8 mouse cellular contexts compared by ENCODE assay signal in genomic region chr6:67267408-67268244, GRCm38 (mm10). TPM values are rescaled to one million over a fixed set of nuclear protein-coding genes. Genes with fewer than 3 reads are reported as not detected.
DNase-seq lines count a peak whose midpoint lies in the region; ATAC-seq and TF ChIP-seq lines count a peak whose summit lies in the region.

No protein-coding gene starts in this region.

- peak overlapping the region; percentile 100 for H3K9ac ChIP-seq in intestine, embryonic 16.5 days (ENCODE audit: low read depth, low read length)
- H3K9ac ChIP-seq in limb, embryonic 14.5 days (ENCODE audit: low read depth, low read length, severe bottlenecking): peak overlapping the region; percentile 99
- H3K9ac ChIP-seq in midbrain, embryonic 15.5 days: peak overlapping the region; percentile 94

- DNase-seq in urinary bladder, postnatal 25 days (ENCODE audit: low spot score): peak; percentile 30
- no peak for DNase-seq in urinary bladder, adult 2 months (ENCODE audit: low spot score)
- DNase-seq in embryo, embryonic 10.5 days (ENCODE audit: low spot score): peak; percentile 68
- DNase-seq in gastrocnemius, postnatal 4 days (ENCODE audit: low spot score in 2 of 2): peak; percentile 24 to 47
- DNase-seq in limb, embryonic 14.5 days (ENCODE audit: low spot score): peak; percentile 18
- DNase-seq in spleen, postnatal 36 days (ENCODE audit: low spot score in 2 of 2): peak; percentile 31 to 43

- no peak for TF ChIP-seq POLR2A in limb, embryonic 14.5 days (IDR thresholded peaks at IDR 0.05; ENCODE audit: borderline replicate concordance, extremely low read depth, insufficient read depth, insufficient read length)

- H3K36me3 ChIP-seq in intestine, embryonic 16.5 days (ENCODE audit: control insufficient read depth, insufficient read depth, low read length): no peaks in the 10 kb centered on the region
- H3K36me3 ChIP-seq in limb, embryonic 14.5 days (ENCODE audit: control insufficient read depth, insufficient read depth, low read length): peaks cover 9% of the 10 kb centered on the region
- H3K36me3 ChIP-seq in midbrain, embryonic 15.5 days (replicated peaks): 0 out of 2 replicates have a peak, but pooled peaks cover under 1% of the 10 kb centered on the region

- no peaks in the 10 kb centered on the region; the same call in 1 of the 2 replicates for H3K4me1 ChIP-seq in intestine, embryonic 16.5 days (ENCODE audit: control insufficient read depth, insufficient read depth, low read length)
- H3K4me1 ChIP-seq in limb, embryonic 14.5 days (ENCODE audit: control insufficient read depth, insufficient read depth, low read length): peaks cover 12% of the 10 kb centered on the region; the same call in 1 of the 2 replicates
- H3K4me1 ChIP-seq in midbrain, embryonic 15.5 days: peaks cover 22% of the 10 kb centered on the region

- no peaks in the 10 kb centered on the region for H3K9me3 ChIP-seq in intestine, embryonic 16.5 days (ENCODE audit: control insufficient read depth, low read length)
- H3K9me3 ChIP-seq in limb, embryonic 14.5 days (ENCODE audit: control insufficient read depth, low read length): no peaks in the 10 kb centered on the region
- H3K9me3 ChIP-seq in midbrain, embryonic 15.5 days: no peaks in the 10 kb centered on the region

- H3K4me3 ChIP-seq in intestine, embryonic 16.5 days (ENCODE audit: low read length): peak overlapping the region; percentile 100
- H3K4me3 ChIP-seq in limb, embryonic 14.5 days (replicated peaks; ENCODE audit: low read length): peak overlapping the region; percentile 99
- H3K4me3 ChIP-seq in midbrain, embryonic 15.5 days: peak overlapping the region; percentile 93

- under 1% methylated on average over 65 of the region's 65 CpGs for WGBS in intestine, embryonic 16.5 days
- 0% methylated on average over 43 of the region's 65 CpGs for WGBS in limb, embryonic 14.5 days
- under 1% methylated on average over 62 of the region's 65 CpGs for WGBS in midbrain, embryonic 15.5 days

- H3K4me2 ChIP-seq in intestine, embryonic 16.5 days (ENCODE audit: low read depth, low read length): peak overlapping the region; percentile 59
- H3K4me2 ChIP-seq in limb, embryonic 14.5 days (replicated peaks; ENCODE audit: low read depth, low read length, severe bottlenecking): peak overlapping the region; percentile 67
- peak overlapping the region; percentile 70 for H3K4me2 ChIP-seq in midbrain, embryonic 15.5 days

- H3K27ac ChIP-seq in intestine, embryonic 16.5 days (ENCODE audit: low read length): peak overlapping the region; percentile 88
- H3K27ac ChIP-seq in limb, embryonic 14.5 days (replicated peaks; ENCODE audit: low read depth, low read length): peak overlapping the region; percentile 89
- H3K27ac ChIP-seq in midbrain, embryonic 15.5 days: peak overlapping the region; percentile 93

- no peaks in the 10 kb centered on the region for H3K27me3 ChIP-seq in intestine, embryonic 16.5 days (replicated peaks; ENCODE audit: control insufficient read depth, insufficient read depth, low read length)
- H3K27me3 ChIP-seq in limb, embryonic 14.5 days (ENCODE audit: control insufficient read depth, insufficient read depth, low read length): no peaks in the 10 kb centered on the region
- no peaks in the 10 kb centered on the region for H3K27me3 ChIP-seq in midbrain, embryonic 15.5 days (replicated peaks)

- peak; percentile 12 for ATAC-seq in intestine, embryonic 16.5 days
- peak; percentile 3 for ATAC-seq in limb, embryonic 14.5 days (ENCODE audit: low FRiP score, low read depth)
- ATAC-seq in midbrain, embryonic 15.5 days (replicated peaks): peak; percentile 65

RNA-seq across cellular contexts. Expression of gene Serbp1, which starts 29.6 kb away (rescaled TPM):
- polyA plus RNA-seq in urinary bladder, adult 2 months (2012; rRNA removed): 257 and 307 TPM in 2 replicates
- 100 to 1,000 TPM; 370 to 450 TPM for total RNA-seq in gastrocnemius, postnatal 4 days (2021)
- polyA plus RNA-seq in intestine, embryonic 16.5 days (2015; fragmentation: Nextera tagmentation; extraction: Ambion mirVana): 300 and 319 TPM in 2 replicates
- polyA plus RNA-seq in limb, embryonic 14.5 days (2012; rRNA removed): 200 and 465 TPM in 2 replicates
- polyA plus RNA-seq in limb, embryonic 14.5 days (2014; fragmentation: Nextera tagmentation; extraction: Ambion mirVana): 481 and 482 TPM in 2 replicates
- 273 and 287 TPM in 2 replicates for polyA plus RNA-seq in midbrain, embryonic 15.5 days (2015; fragmentation: Nextera tagmentation; extraction: Ambion mirVana)

Comparison
In these comparisons a context has a peak if more than half of its experiments do, and no peak if none do; other contexts are left out.
1. ATAC-seq: peak in every context shown above with its lines; median percentile 65 in midbrain, embryonic 15.5 days; 12 in intestine, embryonic 16.5 days; 3 in limb, embryonic 14.5 days.